Comparison of ENCODE assay signal across 9 mouse cellular contexts in the genomic region with DNA sequence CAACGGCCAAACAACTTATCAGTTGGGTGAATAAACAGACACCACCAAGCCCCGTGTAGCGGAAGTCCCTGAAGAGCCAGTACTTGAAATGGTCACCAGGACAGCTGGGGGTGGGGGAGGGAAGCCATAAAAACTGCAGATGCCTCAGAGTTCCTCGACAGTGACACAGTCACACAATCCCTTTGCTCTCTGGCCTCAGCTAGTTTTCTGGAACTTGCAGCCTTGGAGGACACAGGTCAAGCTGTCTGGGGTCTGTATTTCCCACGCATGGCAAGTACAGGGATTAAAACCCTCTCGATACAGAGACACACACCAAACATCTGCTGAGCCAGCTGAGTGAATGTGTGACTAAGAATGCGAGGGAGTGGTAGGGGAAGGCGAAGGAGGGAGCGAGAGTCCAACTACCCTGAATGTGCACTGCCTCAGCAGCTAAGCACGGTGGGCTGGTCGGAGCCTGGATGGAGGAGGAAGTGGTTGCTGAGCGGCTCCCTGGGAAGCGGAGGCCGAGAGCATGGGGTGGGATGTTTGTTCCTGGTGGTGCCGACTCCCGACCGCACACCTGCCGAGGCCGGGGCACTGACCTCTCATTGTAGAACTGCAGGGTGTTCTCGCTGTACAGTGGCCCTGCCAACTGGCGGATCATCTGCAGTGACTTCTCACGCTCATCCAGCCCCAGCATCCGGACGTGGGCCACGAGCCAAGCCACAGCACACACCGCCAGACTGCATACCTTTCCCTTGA. TPM values are rescaled to one million over a fixed set of nuclear protein-coding genes. Genes with fewer than 3 reads are reported as not detected.
A peak's percentile ranks its signal among the peaks of the same experiment; 100 is the strongest.
DNase-seq lines count a peak whose midpoint lies in the region.
"Had no signal": no experiment of that assay in that cellular context is flagged by ENCODE, and none has a peak within 500 bp of the region (broad histone marks: within the 10 kb centered on the region; RNA-seq: fewer than 3 reads in every experiment).

No protein-coding gene starts in this region.

- DNase-seq in ovary, adult 18-20 months (ENCODE audit: low spot score), result peak; percentile 50
- DNase-seq in ovary, postnatal 10 days (ENCODE audit: low spot score), result no peak
- peak; percentile 53 for DNase-seq in heart, adult 8-10 months (ENCODE audit: low spot score)
- peak; percentile 80 for DNase-seq in kidney, postnatal 14 days
- peak; percentile 52 for DNase-seq in naive thymus-derived CD4-positive, alpha-beta T cell, adult 2 months (ENCODE audit: low read depth)
- no peak for DNase-seq in c-Kit-positive CD71-positive TER-119-positive erythroid progenitor cells, embryonic 14.5 days (ENCODE audit: low spot score)
- DNase-seq in cerebellum, adult 11-12 months, result no peak
- no peak for DNase-seq in layer of hippocampus, postnatal 36 days

RNA-seq across cellular contexts. Expression of gene Csf3, which starts 8.1 kb away (rescaled TPM):
- total RNA-seq in heart, adult 8-10 months (2022), result not detected
- total RNA-seq in layer of hippocampus, postnatal 36 days (2021), result not detected
- total RNA-seq: left cerebral cortex, adult 8-10 months had no signal

RNA-seq across cellular contexts. Expression of gene Med24, which starts 20.1 kb away (rescaled TPM):
- 10 to 100 TPM; 44.4 to 49.9 (median 46.8) TPM for total RNA-seq in heart, adult 8-10 months (2022)
- total RNA-seq in layer of hippocampus, postnatal 36 days (2021), result 100 to 1,000 TPM; 127 to 140 TPM

RNA-seq across cellular contexts. Expression of gene Psmd3, which starts 26.8 kb away (rescaled TPM):
- 100 to 1,000 TPM in 1 of 4 experiments, 10 to 100 TPM in 3; 95.0 to 106 (median 99.1) TPM for total RNA-seq in heart, adult 8-10 months (2022)
- total RNA-seq in layer of hippocampus, postnatal 36 days (2021), result 100 to 1,000 TPM; 125 to 126 TPM

RNA-seq across cellular contexts. Expression of gene Thra, which starts 31.3 kb away (rescaled TPM):
- total RNA-seq in heart, adult 8-10 months (2022), result 10 to 100 TPM; 92.5 to 98.4 (median 95.1) TPM
- 100 to 1,000 TPM; 956 to 985 TPM for total RNA-seq in layer of hippocampus, postnatal 36 days (2021)

RNA-seq across cellular contexts. Expression of gene Gsdma, which starts 45.0 kb away (rescaled TPM):
- total RNA-seq in heart, adult 8-10 months (2022), result under 1 TPM in 2 of 4 experiments, not detected in 2; 0.14 to 0.16 TPM
- total RNA-seq in layer of hippocampus, postnatal 36 days (2021), result not detected
- total RNA-seq: left cerebral cortex, adult 8-10 months had no signal

Comparison
In these comparisons a context has a peak if more than half of its experiments do, and no peak if none do; other contexts are left out.
1. DNase-seq: peak in ovary, adult 18-20 months (single experiment), heart, adult 8-10 months (single experiment), kidney, postnatal 14 days (single experiment) and naive thymus-derived CD4-positive, alpha-beta T cell, adult 2 months (single experiment); none in ovary, postnatal 10 days (single experiment), c-Kit-positive CD71-positive TER-119-positive erythroid progenitor cells, embryonic 14.5 days (single experiment), cerebellum, adult 11-12 months (single experiment) and layer of hippocampus, postnatal 36 days (0 of 2).